Mouse (Mus musculus) hematopoietic multipotent progenitor cell, adult 10-12 weeks (in vitro differentiated cells): ENCODE measurements around the gene Rab35. TPM values are rescaled to one million over a fixed set of nuclear protein-coding genes. Genes with fewer than 3 reads are reported as not detected.

ENCODE experiments used
- polyA plus RNA-seq: library from polyadenylated mRNA; stranded (reverse); fragments of >175 nt; gene quantifications from 2 replicates; pipeline ENCODE4 v1.2.3, GENCODE M21; 2012; ENCODE audit warnings: low replicate concordance

The Rab35 gene
- polyA plus RNA-seq: 35.3 and 70.4 TPM in 2 replicates

DNA sequence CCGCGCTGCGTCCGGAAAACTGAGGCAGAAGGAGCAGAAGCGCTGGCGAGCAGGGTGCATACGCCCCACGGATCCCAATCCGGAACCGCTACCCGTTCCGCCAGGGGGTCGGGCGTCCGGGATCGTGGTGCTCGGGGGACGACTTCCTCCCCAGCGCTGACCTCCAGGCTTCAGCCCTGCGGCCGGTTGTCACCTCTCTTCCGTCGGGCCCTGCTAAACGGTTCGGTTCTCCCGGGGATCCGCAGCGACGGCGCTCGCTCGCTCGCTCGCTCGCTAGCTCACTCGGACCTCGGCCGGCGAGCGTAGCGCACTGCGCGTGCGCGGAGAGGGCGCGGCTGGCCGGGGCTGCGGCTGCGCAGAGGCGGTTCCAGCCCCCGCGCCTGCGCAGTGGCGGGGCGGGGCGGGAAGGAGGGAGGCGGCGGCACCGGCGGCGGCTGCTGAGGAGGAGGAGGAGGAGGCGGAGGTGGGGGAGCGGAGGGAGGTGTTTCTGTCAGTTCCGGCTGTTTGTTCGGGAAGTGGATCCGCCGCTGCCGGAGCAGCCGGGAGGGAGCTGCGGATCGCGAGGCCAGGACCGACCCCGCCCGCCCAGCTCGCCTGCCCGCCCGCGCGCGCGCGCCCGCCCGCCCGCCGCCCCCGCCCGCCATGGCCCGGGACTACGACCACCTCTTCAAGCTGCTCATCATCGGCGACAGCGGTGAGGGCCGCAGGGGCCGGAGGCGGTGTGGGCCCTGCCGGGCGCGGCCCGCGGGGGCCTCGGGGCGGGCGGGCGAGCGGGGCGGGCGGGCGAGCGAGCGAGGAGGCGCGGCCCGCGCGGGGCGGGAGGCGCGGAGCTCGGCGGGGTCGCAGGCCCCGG lies at the start of gene Rab35:
Gene Rab35, plus strand, starts transcription at position 404 of the 853 bp plus-strand sequence.

Other genes starting within 250 kb of the Rab35 start
- gene Msi1, start 202.3 kb upstream of the Rab35 start, polyA plus RNA-seq: 3.5 and 17.8 TPM in 2 replicates
- 1.6 TPM in 1 of 2 replicates, not detected in the other for gene Pla2g1b, start 165.6 kb upstream of the Rab35 start, polyA plus RNA-seq
- 6.8 and 11.5 TPM in 2 replicates for gene Sirt4, start 147.2 kb upstream of the Rab35 start, polyA plus RNA-seq
- gene Pxn, start 125.2 kb upstream of the Rab35 start, polyA plus RNA-seq: 143 and 238 TPM in 2 replicates
- 322 and 907 TPM in 2 replicates for gene Rplp0, start 72.4 kb upstream of the Rab35 start, polyA plus RNA-seq
- gene Gcn1l1, start 66.7 kb upstream of the Rab35 start, polyA plus RNA-seq: 65.8 and 116 TPM in 2 replicates
- gene Bicdl1, start 99.7 kb downstream of the Rab35 start, polyA plus RNA-seq: 42.0 and 46.0 TPM in 2 replicates
- 3.5 and 11.6 TPM in 2 replicates for gene Cit, start 213.4 kb downstream of the Rab35 start, polyA plus RNA-seq